Mouse (Mus musculus): ENCODE results near the gene Adam21.

- TF ChIP-seq POLR2A (IDR thresholded peaks at IDR 0.05; ENCODE audit: borderline replicate concordance, extremely low read depth, insufficient read depth, insufficient read length, poor library complexity, severe bottlenecking) (peak; percentile 36; the same call in 1 of the 2 replicates), CTCF (IDR thresholded peaks at IDR 0.05; ENCODE audit: borderline replicate concordance, extremely low read depth, insufficient read depth, insufficient read length) (no peak)
Measured at GRCm38 (mm10) chr12:81532316-81533028, 35.8 kb downstream of the Adam21 start, which contains the start of the genes Gm20498 and Synj2bp.
